Mouse (Mus musculus) layer of hippocampus, adult 2 months (tissue): Measurements from ENCODE around the gene Pnldc1. TPM values are rescaled to one million over a fixed set of nuclear protein-coding genes. Genes with fewer than 3 reads are reported as not detected.
A peak's percentile ranks its signal among the peaks of the same experiment; 100 is the strongest.
"Not testable (repeated sequence)": the region's sequence is repeated elsewhere in the genome, so short reads cannot be mapped to it uniquely, and the experiment has no call there.

Source experiments
- DNase-seq, 2 experiments: peaks; one replicate each; pipeline ENCODE4 v3.0.0; 2022; ENCODE audit warnings: low spot score in 2 of 2
- H3K27ac ChIP-seq: fragments of 200-600 bp; 2 replicates; pipeline ENCODE4 v1.8.1; 2022
- H3K4me3 ChIP-seq: fragments of 200-600 bp; 2 replicates; pipeline ENCODE4 v1.8.1; 2022; ENCODE audit warnings: mild to moderate bottlenecking
- CTCF ChIP-seq: fragments of 200-600 bp; conservative IDR thresholded peaks from 2 replicates; pipeline ENCODE4 v1.8.1; 2022; ENCODE audit warnings: antibody characterized with exemption, mild to moderate bottlenecking, moderate library complexity
- total RNA-seq, 2 experiments: library from RNA; stranded (reverse); gene quantifications; 2 replicates each; pipeline ENCODE4 v1.2.3; 2021

The Pnldc1 gene
- total RNA-seq, 2 experiments from 2014 or later = 3.9 to 6.2 TPM

GRCm38 (mm10) chr17:12925703-12926180 is 15.7 kb upstream of the Pnldc1 start:
- no peak overlapping the region for H3K4me3 ChIP-seq
- DNase-seq = no peak
- no peak for TF ChIP-seq CTCF
- H3K27ac ChIP-seq = no peak overlapping the region

- H3K27ac ChIP-seq = no peak overlapping the region
- DNase-seq = no peak
- no peak overlapping the region for H3K4me3 ChIP-seq
- no peak for TF ChIP-seq CTCF
Measured at GRCm38 (mm10) chr17:12925001-12925400, 15.0 kb upstream of the Pnldc1 start.

GRCm38 (mm10) chr17:12921073-12921472 is 11.0 kb upstream of the Pnldc1 start:
- TF ChIP-seq CTCF = no peak
- Histone ChIP-seq H3K4me3 (no peak overlapping the region), H3K27ac (no peak overlapping the region)
- no peak for DNase-seq

DNA sequence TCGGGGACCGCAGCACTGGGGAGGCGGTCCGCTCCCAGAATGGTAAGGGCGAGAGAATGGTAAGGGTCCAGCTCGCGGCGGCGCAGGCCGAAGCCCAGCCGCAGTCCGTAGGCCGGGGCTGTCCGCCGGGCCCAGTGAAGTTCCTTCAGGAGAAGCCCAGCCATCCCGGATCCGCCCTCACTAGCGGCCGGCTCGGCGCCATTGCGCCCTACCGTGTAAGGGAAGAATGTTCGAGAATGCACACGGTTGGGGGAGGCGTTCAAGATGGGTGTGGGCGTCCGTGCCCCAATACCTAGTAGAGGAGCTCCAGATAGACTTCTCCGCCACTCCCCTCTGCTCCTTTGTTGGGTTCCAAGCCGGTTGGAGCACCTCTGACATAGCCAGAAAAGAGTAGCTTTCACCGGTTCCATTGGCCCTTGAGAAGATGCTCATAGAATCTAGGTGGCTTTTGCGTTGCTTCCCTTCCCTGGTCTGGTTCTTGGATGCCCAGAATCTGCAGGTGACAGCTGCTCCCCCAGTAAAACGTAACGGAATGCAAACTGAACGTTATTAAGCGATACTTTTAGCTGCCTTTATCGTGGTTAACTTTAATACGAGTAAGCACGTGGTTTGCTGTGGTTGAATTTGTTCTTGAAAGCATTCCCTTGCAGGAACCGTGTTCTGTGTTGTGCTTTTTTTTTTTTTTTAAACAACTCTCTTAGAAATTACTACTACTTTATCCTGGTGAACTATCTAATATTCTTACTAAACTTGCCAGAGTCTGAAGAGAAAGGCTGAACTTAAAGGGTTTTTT is 6.8 kb upstream of the Pnldc1 start:
- TF ChIP-seq CTCF = no peak
- H3K4me3 ChIP-seq = peak overlapping the region; percentile 80
- peak overlapping the region; percentile 97 for H3K27ac ChIP-seq
- peak; percentile 22 to 32 for DNase-seq

- no peak for TF ChIP-seq CTCF
- peak; percentile 98 to 100 for DNase-seq
- Histone ChIP-seq H3K27ac (peak within 1 kb of the TSS; percentile 97), H3K4me3 (peak within 1 kb of the TSS; percentile 80)
Measured at GRCm38 (mm10) chr17:12915881-12916583, 6.0 kb upstream of the Pnldc1 start, which contains the start of gene Mrpl18. Gene Mrpl18 (minus strand): TSS chr17:12916345.

GRCm38 (mm10) chr17:12915488-12915880 is 5.5 kb upstream of the Pnldc1 start, which contains the start of gene Tcp1:
Gene Tcp1 (plus strand): TSS chr17:12915701.
- no peak for TF ChIP-seq CTCF
- H3K4me3 ChIP-seq = peak within 1 kb of the TSS; percentile 80
- peak within 1 kb of the TSS; percentile 97 for H3K27ac ChIP-seq
- peak in 1 of 2 experiments; percentile 23 for DNase-seq

- H3K4me3 ChIP-seq = no peak overlapping the region
- DNase-seq = no peak
- TF ChIP-seq CTCF = no peak
- H3K27ac ChIP-seq = no peak overlapping the region
Measured at GRCm38 (mm10) chr17:12910391-12910790, 361 bp upstream of the Pnldc1 start.

- H3K27ac ChIP-seq = no peak overlapping the region
- no peak for TF ChIP-seq CTCF
- no peak for DNase-seq
- no peak overlapping the region for H3K4me3 ChIP-seq
Measured at GRCm38 (mm10) chr17:12906436-12906835, 3.6 kb downstream of the Pnldc1 start.

DNA sequence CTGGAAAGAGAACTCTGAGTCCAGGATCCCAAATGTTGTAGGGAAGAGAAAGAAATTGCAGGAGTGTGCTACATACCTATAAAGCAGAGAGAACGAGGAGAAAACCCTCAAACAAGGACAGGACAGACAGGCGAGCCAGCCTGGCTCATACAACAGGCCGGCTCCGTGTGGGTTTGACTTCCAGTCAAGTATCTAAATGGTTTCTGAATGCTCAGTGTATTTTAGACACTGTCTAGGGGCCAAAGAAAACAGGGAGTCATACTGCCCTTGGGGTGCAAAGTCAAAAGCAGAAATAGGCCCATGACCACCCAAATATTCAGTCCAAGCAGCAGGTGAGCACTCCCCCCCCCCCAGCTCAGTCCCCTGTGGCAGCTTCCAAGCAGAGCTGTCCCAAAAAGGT is 4.2 kb downstream of the Pnldc1 start:
- TF ChIP-seq CTCF = no peak
- Histone ChIP-seq H3K4me3 (no peak overlapping the region), H3K27ac (no peak overlapping the region)
- no peak for DNase-seq

DNA sequence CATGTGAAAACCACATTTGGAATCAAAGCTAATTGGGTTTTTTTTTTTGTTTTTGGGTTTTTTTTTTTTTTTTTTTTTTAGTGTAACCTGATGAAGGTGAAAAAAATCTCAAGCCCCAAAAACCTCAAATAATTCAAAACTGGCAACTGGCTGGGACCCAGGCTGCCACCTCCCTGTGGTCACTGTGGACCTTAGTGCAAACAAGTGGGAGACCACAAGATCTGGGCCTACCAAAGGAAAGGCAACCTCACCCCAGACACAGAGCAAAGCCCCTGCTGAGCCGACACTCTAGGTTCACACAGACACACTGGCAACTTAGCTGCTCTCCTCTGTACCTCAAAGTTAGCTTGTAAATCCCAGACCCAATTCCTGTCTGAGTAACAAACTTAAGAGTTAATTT is 5.7 kb downstream of the Pnldc1 start:
- no peak for DNase-seq
- TF ChIP-seq CTCF = no peak
- Histone ChIP-seq H3K4me3 (no peak overlapping the region), H3K27ac (no peak overlapping the region)

DNA sequence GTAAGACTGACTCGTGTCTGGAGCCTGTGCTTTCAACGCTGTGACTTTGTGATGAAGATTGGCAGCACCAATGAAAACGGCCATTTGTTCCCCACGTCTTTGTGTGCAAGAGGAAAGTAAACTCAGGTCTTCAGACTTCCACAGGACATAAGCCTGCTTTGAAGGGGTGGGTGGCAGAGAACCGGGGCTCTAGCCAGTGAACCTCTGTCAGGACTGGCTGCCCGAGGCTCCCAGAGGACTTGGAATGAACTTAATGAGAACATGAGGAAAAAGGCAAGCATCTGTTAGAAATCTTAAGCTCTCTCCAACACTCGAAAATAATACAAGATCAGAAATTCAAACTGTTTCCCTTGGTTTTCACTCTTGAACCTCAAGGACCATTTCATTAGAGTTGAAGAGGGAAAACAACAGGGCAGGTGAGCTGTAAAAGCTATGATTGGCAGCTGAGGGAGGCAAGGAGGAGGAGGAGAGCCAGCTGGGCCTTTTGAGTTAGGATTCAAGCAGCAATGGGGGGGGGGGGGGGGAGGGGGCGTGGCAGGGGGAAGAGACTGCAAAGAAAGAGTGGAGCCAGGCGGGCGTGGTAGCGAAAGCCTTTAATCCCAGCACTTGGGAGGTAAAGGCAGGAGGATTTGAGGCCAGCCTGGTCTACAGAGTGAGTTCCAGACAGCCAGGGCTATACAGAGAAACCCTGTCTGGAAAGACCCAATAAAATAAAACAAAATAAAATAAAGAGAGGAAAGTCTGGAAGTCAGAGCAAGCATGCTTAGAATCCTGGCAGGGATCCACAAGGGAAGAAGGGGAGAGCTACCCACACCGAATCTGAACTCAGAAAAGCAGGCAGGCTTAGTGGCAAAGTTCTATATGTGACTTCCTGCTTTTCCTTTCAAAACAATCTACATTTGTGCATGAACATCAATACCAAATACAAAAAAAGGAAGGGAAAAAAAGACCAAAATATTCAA is 6.4 kb downstream of the Pnldc1 start:
- TF ChIP-seq CTCF = no peak
- no peak for DNase-seq
- H3K27ac ChIP-seq = no peak overlapping the region
- H3K4me3 ChIP-seq = no peak overlapping the region

DNA sequence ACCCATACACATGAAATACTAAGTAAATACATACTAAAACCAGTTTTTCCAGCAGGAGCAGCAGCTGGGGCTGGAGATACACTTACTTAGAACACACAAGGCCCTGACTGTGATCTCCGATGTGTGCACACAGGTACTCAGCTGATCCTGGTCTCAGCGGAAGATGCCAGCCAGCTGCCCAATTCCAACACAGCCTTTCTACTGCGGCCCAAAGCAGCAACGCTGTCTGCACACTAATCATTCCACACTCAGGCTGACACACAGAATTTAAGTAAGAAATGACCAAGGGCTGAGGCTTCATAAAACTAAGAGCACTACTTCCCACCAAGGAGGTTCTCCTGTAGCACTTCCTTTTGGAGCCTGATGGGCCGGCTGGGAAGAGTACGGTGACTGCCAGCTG is 7.7 kb downstream of the Pnldc1 start:
- TF ChIP-seq CTCF = no peak
- Histone ChIP-seq H3K27ac (no peak overlapping the region), H3K4me3 (no peak overlapping the region)
- no peak for DNase-seq

DNA sequence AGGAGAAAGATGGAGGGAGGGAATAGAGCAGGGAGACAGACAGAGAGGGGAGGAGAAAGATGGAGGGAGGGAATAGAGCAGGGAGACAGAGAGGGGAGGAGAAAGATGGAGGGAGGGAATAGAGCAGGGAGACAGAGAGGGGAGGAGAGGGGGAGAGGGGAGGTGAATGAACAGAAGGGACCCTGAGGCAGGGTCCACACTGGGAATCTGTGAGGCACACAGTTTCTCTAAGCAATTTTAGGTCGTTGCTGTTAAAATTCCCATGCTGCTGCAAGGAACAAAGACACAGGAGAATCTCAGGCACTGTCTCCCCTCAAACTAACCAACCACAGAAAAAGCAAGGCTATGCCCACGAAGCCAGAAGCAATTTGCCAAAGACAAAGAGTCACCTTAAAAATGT is 11.4 kb downstream of the Pnldc1 start:
- not testable (repeated sequence) for DNase-seq, H3K4me3 ChIP-seq
- H3K27ac ChIP-seq = peak overlapping the region; percentile 52; the same call in 1 of the 2 replicates
